Mouse (Mus musculus): Measurements from ENCODE around the gene Smarcc1.
A peak's percentile ranks its signal among the peaks of the same experiment; 100 is the strongest.
"Not testable (repeated sequence)": the region's sequence is repeated elsewhere in the genome, so short reads cannot be mapped to it uniquely, and the experiment has no call there.

The Smarcc1 gene

GRCm38 (mm10) chr9:110131525-110132197 lies 14.2 kb downstream of the Smarcc1 start:
- DNase-seq (ENCODE audit: low spot score in 2 of 2): peak; percentile 99

- DNase-seq (ENCODE audit: low spot score in 2 of 2): no peak
Observed at GRCm38 (mm10) chr9:110132201-110132605, 14.7 kb downstream of the Smarcc1 start.

- no peak for DNase-seq (ENCODE audit: low spot score in 2 of 2)
Observed at GRCm38 (mm10) chr9:110132921-110133320, 15.4 kb downstream of the Smarcc1 start.

- DNase-seq (ENCODE audit: low spot score in 2 of 2): no peak
Observed at GRCm38 (mm10) chr9:110134176-110134575, 16.7 kb downstream of the Smarcc1 start.

- no peak for DNase-seq (ENCODE audit: low spot score in 2 of 2)
Observed at GRCm38 (mm10) chr9:110139119-110139518, 21.6 kb downstream of the Smarcc1 start.

- DNase-seq (ENCODE audit: low spot score in 2 of 2): no peak
Observed at GRCm38 (mm10) chr9:110142097-110142496, 24.6 kb downstream of the Smarcc1 start.

GRCm38 (mm10) chr9:110148598-110148997 lies 31.1 kb downstream of the Smarcc1 start:
- DNase-seq (ENCODE audit: low spot score in 2 of 2): no peak

- DNase-seq (ENCODE audit: low spot score in 2 of 2): no peak
Observed at GRCm38 (mm10) chr9:110159036-110159435, 41.5 kb downstream of the Smarcc1 start.

GRCm38 (mm10) chr9:110160486-110160885 lies 43.0 kb downstream of the Smarcc1 start:
- DNase-seq (ENCODE audit: low spot score in 2 of 2): not testable (repeated sequence)

GRCm38 (mm10) chr9:110162441-110162840 lies 44.9 kb downstream of the Smarcc1 start:
- DNase-seq (ENCODE audit: low spot score in 2 of 2): no peak

GRCm38 (mm10) chr9:110163071-110163470 lies 45.6 kb downstream of the Smarcc1 start:
- no peak for DNase-seq (ENCODE audit: low spot score in 2 of 2)

- DNase-seq (ENCODE audit: low spot score in 2 of 2): no peak
Observed at GRCm38 (mm10) chr9:110170858-110171257, 53.4 kb downstream of the Smarcc1 start.

- no peak for DNase-seq (ENCODE audit: low spot score in 2 of 2)
Observed at GRCm38 (mm10) chr9:110199870-110200269, 82.4 kb downstream of the Smarcc1 start.

- no peak for DNase-seq (ENCODE audit: low spot score in 2 of 2)
Observed at GRCm38 (mm10) chr9:110205526-110206404, 88.3 kb downstream of the Smarcc1 start.

GRCm38 (mm10) chr9:110206437-110206836 lies 88.9 kb downstream of the Smarcc1 start:
- no peak for DNase-seq (ENCODE audit: low spot score in 2 of 2)

GRCm38 (mm10) chr9:110208265-110208664 lies 90.8 kb downstream of the Smarcc1 start:
- DNase-seq (ENCODE audit: low spot score in 2 of 2): no peak

- DNase-seq (ENCODE audit: low spot score in 2 of 2): no peak
Observed at GRCm38 (mm10) chr9:110208967-110209366, 91.5 kb downstream of the Smarcc1 start.

GRCm38 (mm10) chr9:110224273-110224672 lies 106.8 kb downstream of the Smarcc1 start:
- DNase-seq (ENCODE audit: low spot score in 2 of 2): no peak

- DNase-seq (ENCODE audit: low spot score in 2 of 2): no peak
Observed at GRCm38 (mm10) chr9:110226191-110226590, 108.7 kb downstream of the Smarcc1 start.

- DNase-seq (ENCODE audit: low spot score in 2 of 2): no peak
Observed at GRCm38 (mm10) chr9:110228671-110229070, 111.2 kb downstream of the Smarcc1 start.

GRCm38 (mm10) chr9:110229112-110229511 lies 111.6 kb downstream of the Smarcc1 start:
- no peak for DNase-seq (ENCODE audit: low spot score in 2 of 2)

GRCm38 (mm10) chr9:110229566-110230248 lies 112.2 kb downstream of the Smarcc1 start:
- DNase-seq (ENCODE audit: low spot score in 2 of 2): no peak
